Mouse (Mus musculus) spleen, adult 2 months (tissue): ENCODE measurements around the gene Ppp1r2.

Experiments used
- CTCF ChIP-seq: fragments of 200-500 bp; IDR thresholded peaks from 2 replicates; pipeline ENCODE4 v1.5.1; 2011; ENCODE audit warnings: mild to moderate bottlenecking, inconsistent platforms; ENCODE audit not compliant: insufficient read depth, insufficient read length, insufficient replicate concordance; ENCODE audit errors: extremely low read depth
- POLR2A ChIP-seq: fragments of 200-500 bp; IDR thresholded peaks from 2 replicates; pipeline ENCODE4 v1.6.1; 2011; ENCODE audit warnings: low read depth, low read length, inconsistent platforms

- TF ChIP-seq CTCF: no peak
- no peak for TF ChIP-seq POLR2A
Observed at GRCm38 (mm10) chr16:31300883-31301532, 25.9 kb upstream of the Ppp1r2 start.
